Mouse (Mus musculus): ENCODE data around the gene Timp1. TPM values are rescaled to one million over a fixed set of nuclear protein-coding genes. Genes with fewer than 3 reads are reported as not detected.

Gene Timp1
- polyA plus RNA-seq (2014; fragmentation: Illumina TruSeq; extraction: RNeasy Lipid Tissue Mini Kit (QIAGEN cat#74804); ENCODE audit: low replicate concordance) = not detected

GRCm38 (mm10) chrX:20869962-20870513 is at the start of gene Timp1:
TSS of gene Timp1 (plus strand) at chrX:20870166.

GRCm38 (mm10) chrX:20920844-20921364 is 50.9 kb downstream of the Timp1 start, which contains the start of gene Syn1:
TSS of gene Syn1 (minus strand) at chrX:20921004.

Other genes starting within 250 kb of the Timp1 start
- gene Uba1, start 211.8 kb upstream of the Timp1 start, polyA plus RNA-seq (2014; fragmentation: Illumina TruSeq; extraction: RNeasy Lipid Tissue Mini Kit (QIAGEN cat#74804); ENCODE audit: low replicate concordance) = 71.9 TPM
- 16.9 TPM for gene Cdk16, start 182.2 kb upstream of the Timp1 start, polyA plus RNA-seq (2014; fragmentation: Illumina TruSeq; extraction: RNeasy Lipid Tissue Mini Kit (QIAGEN cat#74804); ENCODE audit: low replicate concordance)
- gene Usp11, start 166.3 kb upstream of the Timp1 start, polyA plus RNA-seq (2014; fragmentation: Illumina TruSeq; extraction: RNeasy Lipid Tissue Mini Kit (QIAGEN cat#74804); ENCODE audit: low replicate concordance) = 1.6 TPM
- 62.5 TPM for gene Araf, start 72.4 kb upstream of the Timp1 start, polyA plus RNA-seq (2014; fragmentation: Illumina TruSeq; extraction: RNeasy Lipid Tissue Mini Kit (QIAGEN cat#74804); ENCODE audit: low replicate concordance)
- gene Syn1, start 50.8 kb downstream of the Timp1 start, polyA plus RNA-seq (2014; fragmentation: Illumina TruSeq; extraction: RNeasy Lipid Tissue Mini Kit (QIAGEN cat#74804); ENCODE audit: low replicate concordance) = 1.5 TPM
- 2.5 TPM for gene Cfp, start 61.4 kb downstream of the Timp1 start, polyA plus RNA-seq (2014; fragmentation: Illumina TruSeq; extraction: RNeasy Lipid Tissue Mini Kit (QIAGEN cat#74804); ENCODE audit: low replicate concordance)
- gene Elk1, start 80.4 kb downstream of the Timp1 start, polyA plus RNA-seq (2014; fragmentation: Illumina TruSeq; extraction: RNeasy Lipid Tissue Mini Kit (QIAGEN cat#74804); ENCODE audit: low replicate concordance) = 2.8 TPM
- gene Uxt, start 91.9 kb downstream of the Timp1 start, polyA plus RNA-seq (2014; fragmentation: Illumina TruSeq; extraction: RNeasy Lipid Tissue Mini Kit (QIAGEN cat#74804); ENCODE audit: low replicate concordance) = 17.9 TPM
- gene Zfp182, start 192.2 kb downstream of the Timp1 start, polyA plus RNA-seq (2014; fragmentation: Illumina TruSeq; extraction: RNeasy Lipid Tissue Mini Kit (QIAGEN cat#74804); ENCODE audit: low replicate concordance) = 51.2 TPM
- not detected for gene Spaca5, start 198.2 kb downstream of the Timp1 start, polyA plus RNA-seq (2014; fragmentation: Illumina TruSeq; extraction: RNeasy Lipid Tissue Mini Kit (QIAGEN cat#74804); ENCODE audit: low replicate concordance)
- gene Zfp300, start 219.4 kb downstream of the Timp1 start, polyA plus RNA-seq (2014; fragmentation: Illumina TruSeq; extraction: RNeasy Lipid Tissue Mini Kit (QIAGEN cat#74804); ENCODE audit: low replicate concordance) = 0.74 TPM
- not detected for gene Ssxa1, start 245.7 kb downstream of the Timp1 start, polyA plus RNA-seq (2014; fragmentation: Illumina TruSeq; extraction: RNeasy Lipid Tissue Mini Kit (QIAGEN cat#74804); ENCODE audit: low replicate concordance)